Mouse (Mus musculus) MEL (cell line): ENCODE measurements around the gene Rnf208. TPM values are rescaled to one million over a fixed set of nuclear protein-coding genes. Genes with fewer than 3 reads are reported as not detected.

Source experiments
- DNase-seq: peaks from one replicate; pipeline ENCODE4 v3.0.0; 2011; ENCODE audit warnings: low read depth, low spot score
- H3K27ac ChIP-seq: 2 replicates; pipeline ENCODE4 v1.5.1; 2012; ENCODE audit warnings: low read depth, mild to moderate bottlenecking, control low read depth, low read length, moderate library complexity; ENCODE audit not compliant: control insufficient read depth
- H3K27me3 ChIP-seq, 2 experiments: fragments of 150-350 bp in 1 of 2; sonication (generic) in 1 of 2; 2 replicates each; pipeline ENCODE4 v1.6.1; 2012; ENCODE audit warnings: low read length in 2 of 2, mild to moderate bottlenecking in 2 of 2, improper control_type of control experiment in 1 of 2, moderate library complexity in 1 of 2; ENCODE audit not compliant: insufficient read depth in 2 of 2, control insufficient read depth in 1 of 2
- H3K36me3 ChIP-seq, 2 experiments: 2 replicates each; pipeline ENCODE4 v1.6.1; 2012 to 2014; ENCODE audit warnings: low read length in 2 of 2, improper control_type of control experiment in 1 of 2, inconsistent platforms in 1 of 2, mild to moderate bottlenecking in 1 of 2; ENCODE audit not compliant: insufficient read depth in 2 of 2, control insufficient read depth in 1 of 2
- H3K4me1 ChIP-seq, 2 experiments: fragments of 150-350 bp in 1 of 2; sonication (generic) in 1 of 2; 2 replicates each; pipeline ENCODE4 v1.6.1; 2012; ENCODE audit warnings: low read length in 2 of 2, improper control_type of control experiment in 1 of 2, mild to moderate bottlenecking in 1 of 2; ENCODE audit not compliant: insufficient read depth in 2 of 2, control insufficient read depth in 1 of 2
- H3K4me3 ChIP-seq, 2 experiments: fragments of 150-350 bp in 1 of 2; sonication (generic) in 1 of 2; 2 replicates each; pipeline ENCODE4 v1.5.1; 2012; ENCODE audit warnings: low read depth in 2 of 2, low read length in 2 of 2, mild to moderate bottlenecking in 2 of 2, moderate library complexity in 2 of 2, control low read depth in 1 of 2, improper control_type of control experiment in 1 of 2; ENCODE audit not compliant: control insufficient read depth in 1 of 2, insufficient read depth in 1 of 2
- H3K79me2 ChIP-seq: 2 replicates; pipeline ENCODE4 v1.6.1; 2012; ENCODE audit warnings: mild to moderate bottlenecking, low read length, moderate library complexity; ENCODE audit not compliant: control insufficient read depth, poor library complexity, insufficient read depth
- H3K9ac ChIP-seq: 2 replicates; pipeline ENCODE4 v1.6.1; 2012; ENCODE audit warnings: low read depth, mild to moderate bottlenecking, control low read depth, low read length, moderate library complexity; ENCODE audit not compliant: control insufficient read depth, poor library complexity, severe bottlenecking
- H3K9me3 ChIP-seq: fragments of 150-350 bp; sonication (generic); replicated peaks from 2 replicates; pipeline ENCODE4 v1.6.1; 2012; ENCODE audit warnings: mild to moderate bottlenecking, low read length, improper control_type of control experiment, moderate library complexity; ENCODE audit not compliant: insufficient read depth
- CTCF ChIP-seq, 3 experiments: IDR thresholded peaks in 2 of 3; conservative IDR thresholded peaks in 1 of 3; 2 replicates each; pipeline ENCODE4 v1.5.1; 2011 to 2012; ENCODE audit warnings: low read length in 3 of 3, low read depth in 2 of 3, mild to moderate bottlenecking in 2 of 3, improper control_type of control experiment in 1 of 3, inconsistent platforms in 1 of 3, mixed read lengths in 1 of 3, moderate library complexity in 1 of 3; ENCODE audit not compliant: control insufficient read depth in 1 of 3, insufficient read depth in 1 of 3, poor library complexity in 1 of 3, severe bottlenecking in 1 of 3
- GATA1 ChIP-seq: IDR thresholded peaks from 2 replicates; pipeline ENCODE4 v1.6.1; 2011; ENCODE audit warnings: low read depth, low read length, improper control_type of control experiment
- JUND ChIP-seq: IDR thresholded peaks from 2 replicates; pipeline ENCODE4 v1.6.1; 2011; ENCODE audit warnings: low read depth, mild to moderate bottlenecking, improper control_type of control experiment, low read length
- MXI1 ChIP-seq: IDR thresholded peaks from 2 replicates; pipeline ENCODE4 v1.6.1; 2011; ENCODE audit warnings: mild to moderate bottlenecking, low read depth, low read length, improper control_type of control experiment
- MYB ChIP-seq: IDR thresholded peaks from 2 replicates; pipeline ENCODE4 v1.6.1; 2011; ENCODE audit warnings: mild to moderate bottlenecking, low read depth, low read length, improper control_type of control experiment
- RAD21 ChIP-seq: IDR thresholded peaks from 2 replicates; pipeline ENCODE4 v1.6.1; 2011; ENCODE audit warnings: mild to moderate bottlenecking, low read depth, low read length, improper control_type of control experiment
- RCOR1 ChIP-seq: IDR thresholded peaks from 2 replicates; pipeline ENCODE4 v1.6.1; 2012; ENCODE audit warnings: low read depth, mild to moderate bottlenecking, inconsistent platforms, low read length, improper control_type of control experiment
- SIN3A ChIP-seq: IDR thresholded peaks from 2 replicates; pipeline ENCODE4 v1.6.1; 2012; ENCODE audit warnings: low read length, improper control_type of control experiment, inconsistent platforms
- SMC3 ChIP-seq: IDR thresholded peaks from 2 replicates; pipeline ENCODE4 v1.6.1; 2011; ENCODE audit warnings: low read depth, low read length, improper control_type of control experiment
- UBTF ChIP-seq: IDR thresholded peaks from 2 replicates; pipeline ENCODE4 v1.6.1; 2012; ENCODE audit warnings: low read depth, mild to moderate bottlenecking, inconsistent platforms, low read length, improper control_type of control experiment, moderate library complexity, borderline replicate concordance; ENCODE audit not compliant: insufficient read depth
- USF1 ChIP-seq: IDR thresholded peaks from 2 replicates; pipeline ENCODE4 v1.6.1; 2014; ENCODE audit warnings: low read depth, mild to moderate bottlenecking, inconsistent platforms, low read length, improper control_type of control experiment, moderate library complexity
- ZC3H11A ChIP-seq: IDR thresholded peaks from 2 replicates; pipeline ENCODE4 v1.6.1; 2012; ENCODE audit warnings: low read depth, mild to moderate bottlenecking, inconsistent platforms, low read length, improper control_type of control experiment
- ZKSCAN1 ChIP-seq: IDR thresholded peaks from 2 replicates; pipeline ENCODE4 v1.6.1; 2012; ENCODE audit warnings: low read depth, mild to moderate bottlenecking, inconsistent platforms, low read length, improper control_type of control experiment, moderate library complexity
- polyA plus RNA-seq, 2 experiments: library from polyadenylated mRNA; stranded (reverse) in 1 of 2; unstranded in 1 of 2; fragments of >175 nt in 1 of 2; fragments of >200 nt in 1 of 2; gene quantifications; 2 replicates each; pipeline versions ENCODE4 v1.2.1 to v1.2.4; 2012; ENCODE audit warnings: low replicate concordance in 2 of 2, low read depth in 1 of 2; ENCODE audit not compliant: insufficient read length in 2 of 2, insufficient read depth in 1 of 2, missing spikeins in 1 of 2
- total RNA-seq: library from RNA; depleted of rRNA; stranded (reverse); fragments of 300-350 nt; gene quantifications from 2 replicates; pipeline ENCODE4 v1.2.3, GENCODE M21; 2012; rRNA removed

Gene Rnf208
- total and polyA plus RNA-seq, 3 experiments = 6.0 to 21.8 TPM; not detected in 1

- TF ChIP-seq MXI1 = no peak
- TF ChIP-seq ZKSCAN1 = no peak
- no peak for TF ChIP-seq MYB
These were observed 50.0 kb downstream of the Rnf208 start (continued) for GRCm38 (mm10) chr2:25292054-25292544.

- Histone ChIP-seq H3K27ac (no peak overlapping the region), H3K27me3 (peaks cover 0 to 4% of the 10 kb centered on the region in 2 experiments; a peak in 2 of 4 replicates)
- no peak for TF ChIP-seq JUND
- peak; percentile 25 for TF ChIP-seq SIN3A
- peak; percentile 90 to 95 (median 91) for TF ChIP-seq CTCF (IDR thresholded peaks at IDR 0.05 in 2 of 3, conservative IDR thresholded peaks at IDR 0.05 in 1 of 3; ENCODE audit: control insufficient read depth in 1 of 3, insufficient read depth in 1 of 3, low read depth in 2 of 3, low read length in 3 of 3, poor library complexity in 1 of 3, severe bottlenecking in 1 of 3)
- TF ChIP-seq RCOR1 = no peak
- TF ChIP-seq RAD21 = peak; percentile 51
- TF ChIP-seq GATA1 = no peak
- TF ChIP-seq ZC3H11A = peak; percentile 54
- peak; percentile 88 for TF ChIP-seq SMC3
- TF ChIP-seq, all 39 proteins: peak for 5
- peak; percentile 69 for DNase-seq
- Histone ChIP-seq H3K9me3 (no peaks in the 10 kb centered on the region), H3K4me3 (no peak overlapping the region), H3K9ac (no peak overlapping the region), H3K79me2 (no peaks in the 10 kb centered on the region), H3K4me1 (peaks cover 0 to 13% of the 10 kb centered on the region in 2 experiments; a peak in 2 of 4 replicates), H3K36me3 (no peaks in the 10 kb centered on the region; a peak in 1 of 4 replicates)
These were observed 50.8 kb downstream of the Rnf208 start for GRCm38 (mm10) chr2:25292856-25293255.

GRCm38 (mm10) chr2:25293706-25294105 lies 51.7 kb downstream of the Rnf208 start:
- peaks cover 0 to 4% of the 10 kb centered on the region in 2 experiments; a peak in 2 of 4 replicates for H3K27me3 ChIP-seq
- no peak for TF ChIP-seq USF1
- no peak for TF ChIP-seq UBTF
- no peak overlapping the region for H3K27ac ChIP-seq

More at GRCm38 (mm10) chr2:25293706-25294105, 51.7 kb downstream of the Rnf208 start:
- no peaks in the 10 kb centered on the region for H3K36me3 ChIP-seq
- no peak overlapping the region for H3K9ac ChIP-seq
- no peaks in the 10 kb centered on the region for H3K9me3 ChIP-seq
- H3K79me2 ChIP-seq = no peaks in the 10 kb centered on the region
- no peak for DNase-seq
- peaks cover 0 to 5% of the 10 kb centered on the region in 2 experiments; a peak in 1 of 4 replicates for H3K4me1 ChIP-seq
- no peak overlapping the region for H3K4me3 ChIP-seq

Other genes with a start within 250 kb of the Rnf208 start
Only the 30 nearest of the 31 such genes appear.
- 10.9 and 13.3 TPM in 2 replicates for gene Nsmf, start 187.9 kb upstream of the Rnf208 start, total RNA-seq
- 10 to 100 TPM in 1 of 2 experiments, not detected in 1; 25.8 TPM for gene Nsmf, start 187.9 kb upstream of the Rnf208 start, polyA plus RNA-seq
- gene Entpd8, start 162.0 kb upstream of the Rnf208 start, total RNA-seq = not detected in 2 replicates
- gene Entpd8, start 162.0 kb upstream of the Rnf208 start, polyA plus RNA-seq = not detected
- 0.08 TPM in 1 of 2 replicates, not detected in the other for gene Noxa1, start 147.1 kb upstream of the Rnf208 start, total RNA-seq
- gene Noxa1, start 147.1 kb upstream of the Rnf208 start, polyA plus RNA-seq = under 1 TPM in 1 of 2 experiments, not detected in 1; 0.10 TPM
- gene Nrarp, start 61.5 kb upstream of the Rnf208 start, total RNA-seq = 6.3 and 6.5 TPM in 2 replicates
- gene Nrarp, start 61.5 kb upstream of the Rnf208 start, polyA plus RNA-seq = 10 to 100 TPM in 1 of 2 experiments, not detected in 1; 12.3 TPM
- gene Tor4a, start 45.4 kb upstream of the Rnf208 start, total RNA-seq = 7.6 and 9.1 TPM in 2 replicates
- 10 to 100 TPM in 1 of 2 experiments, not detected in 1; 13.7 TPM for gene Tor4a, start 45.4 kb upstream of the Rnf208 start, polyA plus RNA-seq
- gene Nelfb, start 30.8 kb upstream of the Rnf208 start, total RNA-seq = 62.9 and 63.1 TPM in 2 replicates
- 10 to 100 TPM in 1 of 2 experiments, not detected in 1; 83.5 TPM for gene Nelfb, start 30.8 kb upstream of the Rnf208 start, polyA plus RNA-seq
- not detected in 2 replicates for gene Stpg3, start 27.6 kb upstream of the Rnf208 start, total RNA-seq
- gene Stpg3, start 27.6 kb upstream of the Rnf208 start, polyA plus RNA-seq = under 1 TPM in 1 of 2 experiments, not detected in 1; 0.07 TPM
- gene Fam166a, start 23.5 kb upstream of the Rnf208 start, total RNA-seq = 1.1 TPM in 1 of 2 replicates, not detected in the other
- gene Fam166a, start 23.5 kb upstream of the Rnf208 start, polyA plus RNA-seq = 10 to 100 TPM in 1 of 2 experiments, not detected in 1; 15.6 TPM
- gene Tubb4b, start 17.6 kb upstream of the Rnf208 start, total RNA-seq = 979 and 1,089 TPM in 2 replicates
- gene Tubb4b, start 17.6 kb upstream of the Rnf208 start, polyA plus RNA-seq = 1,000 to 10,000 TPM in 1 of 2 experiments, 100 to 1,000 TPM in 1; 183 to 1,037 TPM
- gene Slc34a3, start 7.9 kb upstream of the Rnf208 start, total RNA-seq = 0.04 TPM in 1 of 2 replicates, not detected in the other
- gene Slc34a3, start 7.9 kb upstream of the Rnf208 start, polyA plus RNA-seq = under 1 TPM in 1 of 2 experiments, not detected in 1; 0.03 TPM
- not detected in 2 replicates for gene Rnf224, start 5.5 kb upstream of the Rnf208 start, total RNA-seq
- under 1 TPM in 1 of 2 experiments, not detected in 1; 0.10 TPM for gene Rnf224, start 5.5 kb upstream of the Rnf208 start, polyA plus RNA-seq
- gene Cysrt1, start 197 bp downstream of the Rnf208 start, total RNA-seq = 0.15 and 0.26 TPM in 2 replicates
- under 1 TPM in 1 of 2 experiments, not detected in 1; 0.19 TPM for gene Cysrt1, start 197 bp downstream of the Rnf208 start, polyA plus RNA-seq
- 8.2 and 11.5 TPM in 2 replicates for gene AL732309.1, start 4.6 kb downstream of the Rnf208 start, total RNA-seq
- 1 to 10 TPM in 1 of 2 experiments, not detected in 1; 4.8 TPM for gene AL732309.1, start 4.6 kb downstream of the Rnf208 start, polyA plus RNA-seq
- gene Tmem203, start 13.2 kb downstream of the Rnf208 start, total RNA-seq = 8.1 and 8.4 TPM in 2 replicates
- 10 to 100 TPM in 1 of 2 experiments, not detected in 1; 17.0 TPM for gene Tmem203, start 13.2 kb downstream of the Rnf208 start, polyA plus RNA-seq
- gene Tprn, start 20.4 kb downstream of the Rnf208 start, total RNA-seq = 26.1 and 32.9 TPM in 2 replicates
- gene Tprn, start 20.4 kb downstream of the Rnf208 start, polyA plus RNA-seq = 10 to 100 TPM in 1 of 2 experiments, not detected in 1; 50.8 TPM
- gene Ssna1, start 30.2 kb downstream of the Rnf208 start, total RNA-seq = 194 and 226 TPM in 2 replicates
- gene Ssna1, start 30.2 kb downstream of the Rnf208 start, polyA plus RNA-seq = 100 to 1,000 TPM in 1 of 2 experiments, not detected in 1; 158 TPM
- 9.8 and 10.3 TPM in 2 replicates for gene Anapc2, start 30.2 kb downstream of the Rnf208 start, total RNA-seq
- gene Anapc2, start 30.2 kb downstream of the Rnf208 start, polyA plus RNA-seq = 10 to 100 TPM in 1 of 2 experiments, not detected in 1; 67.0 TPM
- not detected in 2 replicates for gene Tmem210, start 45.9 kb downstream of the Rnf208 start, total RNA-seq
- gene Tmem210, start 45.9 kb downstream of the Rnf208 start, polyA plus RNA-seq = not detected
- gene Lrrc26, start 47.7 kb downstream of the Rnf208 start, total RNA-seq = not detected in 2 replicates
- gene Lrrc26, start 47.7 kb downstream of the Rnf208 start, polyA plus RNA-seq = not detected
- gene Grin1, start 76.9 kb downstream of the Rnf208 start, total RNA-seq = not detected in 2 replicates
- under 1 TPM in 1 of 2 experiments, not detected in 1; 0.07 TPM for gene Grin1, start 76.9 kb downstream of the Rnf208 start, polyA plus RNA-seq
- 37.7 and 49.6 TPM in 2 replicates for gene Man1b1, start 90.1 kb downstream of the Rnf208 start, total RNA-seq
- gene Man1b1, start 90.1 kb downstream of the Rnf208 start, polyA plus RNA-seq = 10 to 100 TPM in 1 of 2 experiments, not detected in 1; 50.1 TPM
- 24.0 and 25.9 TPM in 2 replicates for gene Dpp7, start 114.1 kb downstream of the Rnf208 start, total RNA-seq
- 10 to 100 TPM in 1 of 2 experiments, not detected in 1; 24.6 TPM for gene Dpp7, start 114.1 kb downstream of the Rnf208 start, polyA plus RNA-seq
- 3.6 and 4.7 TPM in 2 replicates for gene Uap1l1, start 123.4 kb downstream of the Rnf208 start, total RNA-seq
- 10 to 100 TPM in 1 of 2 experiments, not detected in 1; 12.6 TPM for gene Uap1l1, start 123.4 kb downstream of the Rnf208 start, polyA plus RNA-seq
- gene Sapcd2, start 130.1 kb downstream of the Rnf208 start, total RNA-seq = 39.7 and 51.9 TPM in 2 replicates
- gene Sapcd2, start 130.1 kb downstream of the Rnf208 start, polyA plus RNA-seq = 10 to 100 TPM in 1 of 2 experiments, not detected in 1; 58.2 TPM
- gene Entpd2, start 153.6 kb downstream of the Rnf208 start, total RNA-seq = not detected in 2 replicates
- gene Entpd2, start 153.6 kb downstream of the Rnf208 start, polyA plus RNA-seq = not detected
- not detected in 2 replicates for gene Npdc1, start 157.1 kb downstream of the Rnf208 start, total RNA-seq
- gene Npdc1, start 157.1 kb downstream of the Rnf208 start, polyA plus RNA-seq = not detected
- gene Fut7, start 181.0 kb downstream of the Rnf208 start, total RNA-seq = 0.08 and 0.10 TPM in 2 replicates
- under 1 TPM in 1 of 2 experiments, not detected in 1; 0.21 TPM for gene Fut7, start 181.0 kb downstream of the Rnf208 start, polyA plus RNA-seq
- 8.7 and 10.4 TPM in 2 replicates for gene Abca2, start 186.4 kb downstream of the Rnf208 start, total RNA-seq
- 10 to 100 TPM in 1 of 2 experiments, not detected in 1; 42.2 TPM for gene Abca2, start 186.4 kb downstream of the Rnf208 start, polyA plus RNA-seq
- 0.23 and 0.27 TPM in 2 replicates for gene Clic3, start 214.6 kb downstream of the Rnf208 start, total RNA-seq
- gene Clic3, start 214.6 kb downstream of the Rnf208 start, polyA plus RNA-seq = under 1 TPM in 1 of 2 experiments, not detected in 1; 0.15 TPM
- 13.2 and 18.5 TPM in 2 replicates for gene Paxx, start 218.8 kb downstream of the Rnf208 start, total RNA-seq
- gene Paxx, start 218.8 kb downstream of the Rnf208 start, polyA plus RNA-seq = 10 to 100 TPM in 1 of 2 experiments, not detected in 1; 22.1 TPM